Mouse (Mus musculus) hindlimb bud, embryonic 11.5 days (tissue): ENCODE data around the gene Syn3.
A peak's percentile ranks its signal among the peaks of the same experiment; 100 is the strongest.

Experiments used
- DNase-seq: peaks from one replicate; pipeline ENCODE4 v3.0.0-alpha.2; 2012; ENCODE audit warnings: low read depth, low spot score; ENCODE audit errors: extremely low spot score

Syn3 gene

GRCm38 (mm10) chr10:86318552-86319140 is 180.1 kb downstream of the Syn3 start:
- DNase-seq = no peak

DNA sequence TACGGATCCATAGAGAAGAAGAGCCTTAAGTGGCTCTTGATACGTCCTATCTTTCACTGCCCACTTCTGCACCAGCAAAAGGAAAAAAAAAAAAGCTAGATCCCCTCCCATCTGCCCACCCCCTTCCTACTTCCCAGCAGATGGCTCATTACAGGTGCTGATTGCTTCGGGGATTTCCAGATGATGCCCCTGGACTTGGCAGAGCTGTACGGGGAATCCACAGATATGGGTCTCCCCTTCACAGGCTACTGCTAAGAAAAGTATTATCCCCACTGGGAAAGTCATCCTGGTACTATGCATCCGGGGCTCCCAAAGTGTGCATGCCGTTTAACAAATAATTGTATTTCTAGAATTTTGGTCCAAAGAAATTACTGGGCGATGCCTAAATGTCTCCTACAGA is 181.1 kb downstream of the Syn3 start:
- no peak for DNase-seq

- DNase-seq = no peak
These were observed 183.2 kb downstream of the Syn3 start for GRCm38 (mm10) chr10:86315513-86315912.

DNA sequence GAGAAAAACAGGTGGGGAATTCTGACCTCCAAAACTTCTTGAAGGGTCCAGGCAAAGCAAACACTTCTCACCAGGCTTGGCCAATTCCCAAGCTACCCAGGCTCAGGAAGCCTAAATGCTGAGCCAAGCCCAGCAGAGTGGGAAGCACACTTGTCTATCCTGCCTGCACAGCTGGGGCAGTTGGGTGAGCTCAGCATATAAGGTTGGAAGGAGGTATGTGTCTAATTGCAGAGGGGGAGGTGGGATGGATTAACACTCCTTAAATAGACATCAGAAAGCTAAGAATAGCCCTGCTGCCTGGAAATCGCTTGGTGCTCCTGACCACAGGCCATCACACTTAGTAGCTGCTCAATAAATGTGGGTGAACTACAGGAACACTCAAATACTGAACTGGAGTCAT is 185.2 kb downstream of the Syn3 start:
- DNase-seq = no peak

GRCm38 (mm10) chr10:86312976-86313375 is 185.7 kb downstream of the Syn3 start:
- no peak for DNase-seq

DNA sequence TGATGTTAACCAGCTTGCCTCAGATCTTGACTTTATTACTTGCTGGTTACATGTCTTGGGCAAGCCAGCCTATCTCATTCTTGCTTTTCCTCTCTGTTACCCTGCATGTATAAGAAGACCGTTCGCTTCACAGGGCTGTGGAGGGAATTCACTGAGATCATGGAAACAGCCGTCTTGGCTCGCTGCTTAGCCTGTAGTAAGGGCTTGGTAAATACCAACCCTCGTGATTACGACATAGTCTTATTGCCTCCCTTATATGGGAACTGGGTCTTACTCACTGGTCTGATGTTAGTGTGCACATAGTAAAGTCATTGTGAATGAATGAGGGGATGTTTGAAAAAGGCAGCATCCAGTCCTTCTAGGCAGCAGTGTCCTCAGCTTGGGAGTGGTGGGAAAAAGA is 188.2 kb downstream of the Syn3 start:
- no peak for DNase-seq

DNA sequence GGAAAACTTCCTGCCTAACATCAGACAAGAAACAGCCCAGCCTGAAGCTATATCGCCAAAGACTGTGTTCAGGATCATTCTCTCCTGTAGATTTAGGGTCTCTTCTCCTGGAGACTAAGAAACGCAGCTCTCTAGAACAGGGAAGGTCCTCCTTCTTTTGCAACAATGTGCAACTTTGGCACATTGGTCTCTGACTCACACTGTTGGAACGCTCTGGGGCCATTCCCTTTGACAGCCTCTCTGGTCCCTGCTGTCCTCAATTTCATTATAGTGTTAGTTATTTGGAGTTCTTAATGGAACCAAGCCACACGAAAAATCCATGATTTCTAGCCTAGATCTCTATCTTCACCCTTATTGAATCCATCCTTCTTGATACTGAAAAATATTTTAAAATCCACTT is 191.5 kb downstream of the Syn3 start:
- no peak for DNase-seq

- DNase-seq = no peak
These were observed 194.1 kb downstream of the Syn3 start for GRCm38 (mm10) chr10:86304583-86304982.

GRCm38 (mm10) chr10:86303495-86303876 is 195.2 kb downstream of the Syn3 start:
- no peak for DNase-seq

GRCm38 (mm10) chr10:86302761-86303494 is 195.8 kb downstream of the Syn3 start:
- no peak for DNase-seq

- no peak for DNase-seq
These were observed 196.4 kb downstream of the Syn3 start for GRCm38 (mm10) chr10:86302318-86302648.

DNA sequence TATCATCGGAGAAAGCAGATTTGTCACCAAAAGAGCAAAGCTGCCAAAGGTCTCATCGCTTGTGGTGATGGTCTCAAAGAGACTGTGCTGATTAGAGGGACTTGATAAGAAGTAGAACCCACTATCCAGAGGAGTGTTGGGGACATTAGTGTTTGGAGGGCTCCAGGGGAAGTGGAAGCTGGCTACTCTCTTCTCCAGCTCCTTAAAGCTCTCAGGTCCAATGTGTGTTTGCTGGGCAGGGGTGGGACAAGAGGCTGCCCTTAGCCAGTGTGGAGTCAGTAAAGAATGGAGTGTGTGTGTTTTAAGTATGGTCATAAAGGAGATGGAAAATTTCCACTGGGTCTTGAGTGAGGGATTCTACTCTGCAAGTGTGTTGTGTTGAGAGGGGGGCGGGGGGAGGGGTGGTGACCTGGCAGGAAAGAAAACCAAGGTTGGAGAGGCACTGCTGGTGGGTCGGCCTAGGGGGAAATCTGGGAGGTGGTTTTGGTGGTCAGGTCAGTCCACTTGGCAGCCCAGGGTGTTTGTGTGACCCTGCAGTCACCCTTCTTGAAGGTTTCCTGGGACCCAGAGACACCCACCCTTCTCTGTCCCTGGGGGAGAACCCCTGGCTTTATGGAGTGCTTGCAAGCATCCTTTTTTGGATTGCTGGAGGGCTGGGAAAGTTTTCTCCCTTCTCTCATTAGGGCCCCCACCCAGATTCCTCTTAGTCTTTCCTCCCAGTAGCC is 196.9 kb downstream of the Syn3 start:
- no peak for DNase-seq

GRCm38 (mm10) chr10:86301117-86301490 is 197.6 kb downstream of the Syn3 start:
- no peak for DNase-seq

DNA sequence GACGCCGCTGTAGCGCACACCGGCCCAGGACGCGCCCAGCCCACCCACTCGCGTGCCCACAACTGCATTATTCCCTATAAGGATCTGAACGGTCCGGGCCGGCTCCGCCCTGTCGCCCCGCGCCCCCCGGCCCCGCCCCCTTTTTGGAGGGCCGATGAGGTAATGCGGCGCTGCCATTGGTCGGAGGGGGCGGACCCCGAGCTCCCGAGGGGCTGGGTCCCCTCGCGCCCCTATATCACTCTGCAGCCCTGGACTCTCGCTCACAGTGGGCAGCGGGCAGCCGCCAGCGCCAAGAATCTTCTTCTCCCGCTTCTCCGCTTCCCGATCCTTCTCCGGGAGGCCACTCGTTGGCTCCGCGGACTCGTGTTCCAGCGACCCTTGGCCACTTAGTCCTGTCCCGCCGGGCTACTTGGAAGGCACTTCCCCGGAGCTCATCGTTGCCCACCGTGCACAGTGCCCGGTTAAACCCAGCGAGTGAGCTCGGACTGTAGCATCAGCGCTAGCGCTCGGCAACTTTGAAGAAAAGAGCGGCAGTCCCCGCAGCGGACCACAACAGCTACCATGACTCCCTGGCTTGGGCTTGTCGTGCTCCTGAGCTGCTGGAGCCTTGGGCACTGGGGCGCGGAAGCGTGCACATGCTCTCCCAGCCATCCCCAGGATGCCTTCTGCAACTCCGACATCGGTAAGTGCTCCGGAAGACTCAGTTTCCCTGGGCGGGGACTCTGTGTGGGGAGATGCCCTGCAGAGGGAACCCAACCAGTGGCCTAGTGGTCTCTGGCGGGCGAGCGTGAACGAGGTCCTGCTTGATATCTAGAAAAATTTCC is 198.2 kb downstream of the Syn3 start, which contains the start of gene Timp3:
TSS of gene Timp3 (plus strand) at position 80 of the 824 bp plus-strand sequence.
- no peak for DNase-seq

- no peak for DNase-seq
These were observed 198.9 kb downstream of the Syn3 start for GRCm38 (mm10) chr10:86299795-86300194.

DNA sequence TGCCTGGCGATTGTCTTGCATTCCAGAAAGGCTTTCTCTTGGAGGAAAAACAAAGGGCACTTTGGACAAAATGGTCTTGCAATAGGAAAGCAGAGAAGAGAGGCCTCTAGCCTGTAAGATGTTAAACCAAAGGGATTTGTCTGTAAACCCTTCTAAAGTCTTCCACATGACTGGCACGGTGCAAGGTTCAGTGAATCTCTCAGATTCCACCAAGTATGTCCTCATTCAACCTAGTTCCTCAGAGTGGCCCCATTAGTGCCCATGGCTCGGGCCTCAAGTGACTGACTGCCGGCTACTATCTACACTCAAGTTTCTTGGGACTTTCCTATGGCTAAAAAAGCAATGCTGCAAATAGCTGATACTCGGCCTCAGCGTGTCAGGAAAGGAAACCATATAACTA is 200.4 kb downstream of the Syn3 start:
- no peak for DNase-seq

- no peak for DNase-seq
These were observed 201.4 kb downstream of the Syn3 start for GRCm38 (mm10) chr10:86297307-86297706.

DNA sequence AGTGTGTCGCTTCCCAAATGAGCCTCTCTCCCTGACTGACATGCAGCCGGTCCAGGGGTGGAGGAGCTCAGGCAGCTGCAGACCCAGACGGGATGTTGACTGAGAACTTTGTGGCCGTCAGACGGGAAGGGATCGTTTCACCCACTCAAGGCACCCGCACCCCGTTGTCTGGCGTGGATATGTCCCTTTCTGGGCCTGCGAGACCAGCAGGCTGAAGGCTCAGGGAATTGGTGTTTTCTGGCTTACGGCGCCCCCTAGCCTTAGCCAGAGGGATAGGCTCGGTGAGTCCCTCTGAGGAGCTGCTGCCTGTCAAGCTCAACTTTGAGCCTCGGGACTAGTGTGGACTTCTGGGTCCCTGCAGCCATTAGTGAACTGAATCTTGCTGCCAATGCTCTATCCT is 202.6 kb downstream of the Syn3 start:
- no peak for DNase-seq

- DNase-seq = peak; percentile 73
These were observed 203.1 kb downstream of the Syn3 start for GRCm38 (mm10) chr10:86295454-86296098.

GRCm38 (mm10) chr10:86294599-86295365 is 203.9 kb downstream of the Syn3 start:
- DNase-seq = no peak
